Mouse (Mus musculus): ENCODE data around the gene Kat2a.
"Not testable (repeated sequence)": the region's sequence is repeated elsewhere in the genome, so short reads cannot be mapped to it uniquely, and the experiment has no call there.

Kat2a gene

DNA sequence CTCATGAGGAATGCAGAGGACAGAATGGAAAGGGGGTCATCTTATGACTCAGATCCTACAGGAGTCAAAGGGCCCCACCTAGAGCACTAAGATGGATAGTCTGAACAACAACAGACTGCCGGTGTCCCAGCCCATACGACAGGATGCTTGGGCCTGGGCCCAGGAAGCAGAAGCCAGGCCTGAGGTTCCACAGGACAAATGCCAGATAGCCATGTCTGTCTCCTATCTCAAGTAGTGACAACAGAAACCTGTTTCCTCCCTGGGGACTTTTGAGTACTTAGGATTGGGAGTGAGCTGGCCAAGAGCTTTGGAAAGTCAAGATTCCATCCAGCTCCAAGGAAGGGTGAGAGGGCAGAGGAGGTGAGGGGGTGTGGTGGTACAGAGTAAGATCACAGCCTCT lies 40.3 kb downstream of the Kat2a start:
- DNase-seq (ENCODE audit: low spot score in 2 of 2): no peak

DNA sequence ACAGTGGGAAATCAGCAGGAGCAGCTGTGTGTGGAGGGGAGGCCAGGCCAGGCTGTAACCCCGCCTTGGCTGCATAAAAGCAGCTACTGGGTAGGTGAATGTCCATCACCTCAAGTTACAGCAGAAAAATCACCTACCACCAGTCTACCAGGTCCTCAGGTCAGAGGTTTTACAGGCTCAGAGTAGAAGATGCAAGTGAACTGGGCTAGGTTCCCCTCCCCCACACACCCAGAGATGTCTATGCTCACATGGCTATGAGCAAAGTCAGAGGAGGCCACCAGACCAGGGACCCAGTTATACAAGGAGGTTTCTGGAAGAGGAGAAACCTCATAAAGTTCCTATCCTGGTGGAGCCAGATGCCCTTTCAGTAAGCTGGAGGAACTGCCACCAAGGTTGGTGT lies 41.2 kb downstream of the Kat2a start:
- DNase-seq (ENCODE audit: low spot score in 2 of 2): no peak

DNA sequence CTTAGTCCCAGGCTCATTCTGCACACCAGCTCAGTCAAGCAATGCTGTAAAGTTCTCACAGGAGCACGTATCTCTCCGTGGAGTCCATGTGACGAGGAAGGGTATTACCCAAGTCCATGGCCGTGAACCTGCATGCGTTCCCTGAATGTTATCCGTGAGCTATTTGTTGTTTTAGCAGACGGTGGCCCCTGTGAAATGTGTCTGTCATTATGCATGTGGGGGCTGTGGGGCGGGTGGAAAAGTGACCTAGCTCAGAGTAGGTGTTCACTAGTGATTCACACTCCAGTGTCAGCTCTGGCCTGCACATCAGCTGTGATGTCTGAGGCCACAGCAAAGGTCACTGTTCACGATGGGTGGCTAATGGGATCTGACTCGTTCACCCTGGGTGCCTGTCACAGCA lies 52.5 kb downstream of the Kat2a start:
- no peak for DNase-seq (ENCODE audit: low spot score in 2 of 2)

DNA sequence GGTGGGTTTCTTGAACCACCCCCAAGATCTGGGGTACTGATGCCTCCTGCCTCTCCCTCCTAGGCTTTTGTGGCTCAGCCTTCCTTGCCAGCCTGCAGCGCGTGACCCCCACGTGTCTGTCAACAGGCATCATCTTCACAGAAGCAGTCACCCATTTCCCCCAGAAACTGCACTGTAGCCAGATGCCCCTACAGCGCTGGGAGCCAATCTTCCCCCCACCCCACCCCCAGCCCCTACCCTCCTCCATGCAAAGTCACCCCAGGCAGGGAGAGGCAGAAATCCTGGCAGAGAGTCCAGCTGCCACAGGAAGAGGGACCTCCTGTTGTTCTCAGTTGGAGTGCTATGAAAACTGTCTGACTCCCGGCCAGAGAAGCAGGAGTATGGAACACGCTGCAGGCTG lies 55.8 kb downstream of the Kat2a start:
- DNase-seq (ENCODE audit: low spot score in 2 of 2): no peak

DNA sequence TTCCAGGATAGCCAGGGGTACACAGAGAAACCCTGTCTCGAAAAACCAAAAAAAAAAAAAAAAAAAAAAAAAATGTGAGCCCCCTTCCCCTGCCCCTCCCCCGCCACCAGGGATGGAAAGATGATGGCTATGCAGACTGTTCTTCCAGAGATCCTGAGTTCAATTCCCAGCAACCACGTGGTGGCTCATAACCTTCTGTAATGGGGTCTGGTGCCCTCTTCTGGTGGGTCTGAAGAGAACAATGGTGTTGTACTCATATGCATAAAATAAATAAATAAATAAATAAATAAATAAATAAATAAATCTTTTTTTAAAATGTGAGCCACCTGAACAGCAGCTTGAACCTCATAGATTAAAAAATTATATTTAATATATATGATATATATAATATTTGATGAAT lies 56.7 kb downstream of the Kat2a start:
- not testable (repeated sequence) for DNase-seq (ENCODE audit: low spot score in 2 of 2)
